Mouse (Mus musculus) megakaryocyte, embryonic 14.5 days (primary cell): ENCODE data around the gene Mcee.

Experiments used
- FLI1 ChIP-seq: IDR thresholded peaks from 2 replicates; pipeline ENCODE4 v1.6.1; 2012; ENCODE audit warnings: low read length, inconsistent platforms, mixed read lengths
- GATA1 ChIP-seq: IDR thresholded peaks from 3 replicates; pipeline ENCODE4 v1.6.1; 2012; ENCODE audit warnings: mixed read lengths, low read length, inconsistent platforms, borderline replicate concordance

DNA sequence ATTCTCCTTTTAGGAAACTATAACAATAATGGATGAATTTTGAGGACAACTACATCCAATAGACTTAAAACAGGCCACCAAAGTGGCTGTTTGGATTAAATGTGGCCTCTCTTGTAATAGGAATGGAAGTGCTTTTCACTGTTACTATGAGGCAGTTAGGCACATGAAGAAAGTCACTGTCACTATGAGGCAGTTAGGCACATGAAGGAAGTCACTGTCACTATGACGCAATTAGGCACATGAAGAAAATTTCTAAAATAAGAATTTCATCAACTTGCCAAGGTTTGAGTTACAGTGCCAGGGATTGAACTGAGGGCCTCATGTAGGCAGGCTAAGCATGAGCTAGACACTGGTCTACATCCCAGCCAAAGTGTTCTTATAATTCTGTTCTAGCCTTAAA is 8.3 kb downstream of the Mcee start:
- TF ChIP-seq GATA1 = no peak
- no peak for TF ChIP-seq FLI1
